Mouse (Mus musculus) embryo, embryonic 10.5 days (tissue): ENCODE measurements around the gene Gm525.

Experiments
- DNase-seq: peaks from one replicate; pipeline ENCODE4 v3.0.0-alpha.2; 2015; ENCODE audit warnings: low spot score

Gene Gm525

DNA sequence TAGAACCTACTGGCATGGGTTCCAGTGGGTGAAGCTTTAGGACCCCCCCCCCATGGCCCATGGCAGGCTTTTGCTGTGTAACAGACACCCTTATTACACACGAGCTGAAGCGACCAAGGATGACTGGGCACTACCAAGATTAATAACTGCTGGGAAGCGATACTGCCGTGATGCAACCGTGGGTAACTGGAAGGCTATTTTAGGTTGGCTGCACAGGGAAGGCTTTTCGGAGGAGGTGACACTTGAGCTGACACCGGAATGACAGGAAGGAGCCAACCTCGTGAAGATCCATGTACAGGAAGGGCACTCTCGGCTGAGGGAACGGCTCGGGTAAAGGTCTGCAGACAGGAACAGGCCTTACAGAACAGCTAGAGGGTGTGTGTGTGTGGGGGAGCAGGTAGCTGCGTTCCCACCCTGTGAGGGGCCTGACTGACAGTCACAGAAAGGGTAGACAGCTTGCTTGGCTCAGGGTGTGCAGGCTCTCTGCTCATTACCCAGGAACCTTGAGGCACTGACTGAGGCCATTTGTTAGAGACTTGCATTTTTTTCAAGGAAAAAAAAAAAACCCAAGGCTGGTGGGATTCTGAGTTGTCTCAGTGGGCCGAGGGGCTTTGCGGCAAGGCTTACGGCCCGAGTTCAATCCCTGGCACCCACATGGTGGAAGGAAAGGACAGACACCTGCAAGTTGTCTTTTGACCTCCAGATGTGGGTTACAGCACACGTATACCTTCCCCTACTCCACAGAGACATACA lies 24.6 kb downstream of the Gm525 start:
- no peak for DNase-seq

DNA sequence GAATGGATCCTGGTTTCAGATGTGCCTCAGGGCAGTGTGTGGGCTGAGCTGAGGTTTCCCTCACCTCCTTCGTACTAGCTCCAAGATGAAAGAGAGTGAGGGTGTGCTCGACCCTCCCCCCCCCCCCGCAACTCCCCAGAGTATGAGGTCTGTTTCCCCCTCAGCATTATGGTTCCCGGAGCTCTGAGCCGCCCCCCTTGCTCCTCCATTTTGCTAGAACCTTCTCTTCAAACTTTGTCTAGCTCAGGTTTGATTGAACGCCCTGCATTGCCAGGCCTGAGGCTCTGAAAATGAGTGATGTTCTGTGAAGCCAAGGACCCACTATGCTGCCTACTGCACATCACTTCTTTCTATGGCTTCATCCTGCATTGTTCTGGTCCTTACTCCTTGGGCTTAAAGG lies 25.3 kb downstream of the Gm525 start:
- no peak for DNase-seq

DNA sequence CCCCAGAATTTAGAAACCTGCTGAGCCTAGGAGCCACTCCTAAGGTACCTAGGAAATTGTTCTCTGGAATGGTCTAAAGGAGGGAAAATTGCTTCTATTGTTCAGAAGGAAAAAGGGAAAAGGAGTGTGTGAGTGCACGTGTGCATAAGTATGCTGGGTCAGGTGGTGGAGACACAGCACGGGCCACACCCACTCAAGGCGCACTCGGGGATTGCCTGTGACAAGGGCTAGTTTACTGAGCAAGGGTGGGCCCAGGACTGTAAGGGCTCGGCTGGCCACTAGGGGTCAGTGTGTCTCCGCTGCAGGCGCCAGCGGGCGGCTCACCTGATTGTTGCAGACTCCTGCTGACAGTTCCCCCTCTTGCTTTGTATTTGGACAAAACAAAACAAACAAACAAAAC lies 26.8 kb downstream of the Gm525 start:
- DNase-seq = peak; percentile 82

DNA sequence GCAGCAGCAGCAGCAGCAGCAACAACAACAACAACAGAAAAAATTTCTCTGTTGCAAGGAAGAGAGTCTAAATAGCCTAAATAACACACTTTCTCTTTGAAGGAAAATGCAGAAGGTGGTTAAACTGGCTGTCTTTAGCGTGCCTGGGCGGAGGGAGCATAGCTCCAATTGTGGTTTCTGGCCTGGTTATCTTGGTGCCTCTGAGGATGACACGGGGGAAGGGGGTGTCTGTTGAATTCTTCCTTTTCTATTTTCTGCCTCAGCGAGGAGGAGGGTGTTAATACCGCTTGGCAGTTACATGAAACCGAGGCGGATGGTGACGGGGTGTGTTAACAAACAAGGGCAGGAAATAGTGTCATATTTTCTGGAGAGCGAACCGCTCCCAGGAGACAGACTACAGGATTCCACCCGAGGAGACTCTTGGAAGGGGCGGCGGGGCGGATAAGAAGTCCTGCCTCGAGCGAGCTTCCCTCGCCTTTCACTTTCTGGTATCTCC lies 27.2 kb downstream of the Gm525 start:
- peak; percentile 24 for DNase-seq

DNA sequence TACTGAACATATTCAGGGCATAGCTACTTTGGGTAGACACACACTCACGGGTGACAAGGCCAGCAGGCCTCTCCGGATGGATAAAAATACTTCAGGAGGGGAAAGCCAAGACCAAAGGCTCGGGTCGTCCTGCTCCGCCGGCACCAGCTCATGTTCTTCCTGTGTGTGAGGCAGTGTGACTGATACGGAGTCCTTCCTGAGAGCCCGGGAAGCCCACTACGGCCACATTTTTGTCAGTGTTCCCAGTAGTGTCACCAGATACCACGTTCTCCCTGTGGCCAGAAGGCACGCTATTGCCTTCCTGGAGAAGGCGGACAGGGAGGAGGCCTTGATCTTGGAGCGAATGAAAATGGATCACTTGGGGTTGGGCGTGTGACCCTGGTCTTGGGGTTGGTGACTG lies 29.5 kb downstream of the Gm525 start:
- DNase-seq = no peak

DNA sequence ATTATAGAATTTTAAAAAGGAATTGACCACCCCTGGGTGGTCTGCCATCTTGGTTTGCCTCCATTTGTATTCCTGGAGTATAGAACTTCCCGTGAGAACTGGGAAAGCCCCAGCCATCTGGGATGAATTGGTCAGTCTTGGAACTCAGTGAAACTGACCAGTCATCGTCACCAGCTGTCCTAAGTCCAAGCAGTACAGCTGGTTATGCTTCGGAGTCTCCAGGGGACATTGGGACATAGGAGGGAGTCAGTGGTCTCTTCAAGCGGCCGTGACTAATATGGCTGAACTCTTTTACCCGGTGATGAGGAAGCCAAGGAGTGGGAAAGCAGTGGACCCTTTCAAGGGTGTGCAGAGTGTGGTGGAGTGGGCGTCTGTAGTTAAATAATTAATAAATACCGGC lies 31.6 kb downstream of the Gm525 start:
- DNase-seq = no peak

DNA sequence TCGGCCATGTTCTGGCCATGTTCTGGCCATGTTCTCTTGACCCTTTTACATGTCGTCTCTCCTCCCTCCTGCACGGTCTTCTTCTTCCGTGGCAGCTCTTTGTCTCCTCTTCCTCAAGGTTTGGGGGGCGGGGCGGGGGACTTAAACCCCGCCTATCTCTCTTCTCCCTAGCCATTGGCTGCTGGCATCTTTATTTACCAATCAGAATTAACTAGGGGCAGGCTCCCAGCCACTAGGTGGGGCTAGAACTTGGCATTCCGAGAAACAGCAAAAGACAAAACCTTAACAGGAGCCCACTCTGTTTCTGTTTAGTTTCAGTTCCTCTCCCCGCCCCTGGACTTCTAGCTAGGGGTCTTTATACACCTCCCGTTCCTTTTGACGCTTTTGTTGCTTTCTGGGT lies 32.2 kb downstream of the Gm525 start:
- no peak for DNase-seq

DNA sequence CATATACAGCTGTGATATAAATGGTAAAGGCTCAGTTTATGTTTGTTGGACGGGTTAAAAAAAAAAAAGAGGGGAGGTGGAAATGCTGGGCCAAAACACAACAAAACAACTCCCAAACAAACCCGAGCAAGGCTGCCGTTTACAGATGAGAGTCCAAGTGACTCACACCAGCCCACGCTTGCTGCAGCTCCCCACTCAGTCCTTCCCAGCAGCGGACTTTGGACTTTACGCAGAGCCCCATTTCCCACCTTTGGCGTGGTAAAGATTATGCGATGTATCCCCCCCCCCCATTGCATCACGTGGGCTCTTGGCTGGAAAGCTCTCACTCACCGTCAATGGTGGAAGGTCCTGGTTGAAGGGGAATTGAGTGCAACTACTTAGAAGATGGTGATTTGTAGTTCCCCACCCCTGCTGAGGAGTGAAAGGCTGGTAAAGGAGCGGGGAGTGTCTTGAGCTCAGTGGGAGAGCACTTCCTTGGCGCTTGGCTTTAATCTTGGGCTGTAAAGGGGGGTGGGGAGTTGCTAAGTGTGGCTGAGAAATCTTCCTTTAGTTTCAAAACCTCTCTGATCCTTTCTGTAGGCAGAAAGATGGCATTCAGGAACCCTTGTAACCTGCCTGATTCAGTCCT lies 33.7 kb downstream of the Gm525 start:
- DNase-seq = no peak

DNA sequence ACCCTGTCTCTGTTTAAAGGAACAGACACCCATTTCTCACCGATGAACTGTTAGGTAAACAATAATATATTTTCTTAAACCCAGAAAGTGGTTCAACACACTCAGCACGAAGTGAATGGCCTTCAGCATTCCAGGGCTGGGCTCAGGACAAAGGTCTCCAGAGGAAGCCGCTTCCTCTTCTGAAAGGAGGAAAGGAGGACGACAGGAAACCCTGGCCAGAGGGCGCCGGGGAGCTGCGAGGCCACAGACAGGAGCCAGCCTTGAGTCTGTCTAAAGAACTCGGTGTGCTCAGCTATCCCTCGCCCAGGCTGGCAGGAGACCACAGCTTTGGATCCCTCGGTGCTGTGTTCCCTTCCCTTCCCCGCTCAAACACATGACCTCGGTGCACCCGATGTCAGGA lies 50.8 kb downstream of the Gm525 start:
- peak; percentile 62 for DNase-seq

DNA sequence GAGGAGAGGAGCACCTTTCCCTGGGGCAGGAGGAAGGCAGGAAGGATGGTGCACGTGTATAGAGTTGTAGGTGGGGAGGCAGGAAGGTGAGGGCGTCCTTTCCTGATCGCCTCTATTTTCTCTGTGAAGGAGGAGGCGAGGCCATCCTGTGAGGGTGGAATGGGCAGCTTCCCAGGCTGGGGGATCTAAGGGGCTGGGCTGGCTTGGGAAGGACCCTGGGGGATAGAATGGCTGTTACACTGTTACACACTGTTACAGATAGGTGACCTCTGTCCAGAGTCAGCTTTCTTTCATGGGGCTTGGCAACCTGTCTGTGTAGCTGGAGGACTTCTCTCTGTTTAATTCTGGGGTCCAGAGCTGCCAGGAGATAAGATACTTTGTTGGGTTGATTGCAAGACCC lies 57.2 kb downstream of the Gm525 start:
- DNase-seq = no peak

DNA sequence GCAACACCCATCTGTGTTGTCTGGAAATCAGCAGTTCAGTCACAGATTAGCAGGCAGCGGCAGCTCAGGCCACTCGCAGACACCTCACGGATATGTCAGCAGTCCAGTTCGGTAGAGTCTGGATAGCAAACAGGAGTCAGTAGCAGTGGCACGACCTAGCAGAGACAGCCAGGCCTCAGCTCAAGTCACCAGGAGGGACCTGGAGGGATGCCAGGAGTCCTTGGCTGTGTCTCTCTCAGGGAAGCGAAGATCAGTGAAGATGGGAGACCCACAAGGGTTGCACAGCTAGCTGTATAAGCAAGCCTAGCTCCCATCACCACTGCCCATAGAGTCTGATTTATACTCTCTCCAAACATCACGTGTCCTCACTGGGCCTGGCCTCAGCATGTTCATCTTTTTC lies 58.8 kb downstream of the Gm525 start:
- DNase-seq = no peak

DNA sequence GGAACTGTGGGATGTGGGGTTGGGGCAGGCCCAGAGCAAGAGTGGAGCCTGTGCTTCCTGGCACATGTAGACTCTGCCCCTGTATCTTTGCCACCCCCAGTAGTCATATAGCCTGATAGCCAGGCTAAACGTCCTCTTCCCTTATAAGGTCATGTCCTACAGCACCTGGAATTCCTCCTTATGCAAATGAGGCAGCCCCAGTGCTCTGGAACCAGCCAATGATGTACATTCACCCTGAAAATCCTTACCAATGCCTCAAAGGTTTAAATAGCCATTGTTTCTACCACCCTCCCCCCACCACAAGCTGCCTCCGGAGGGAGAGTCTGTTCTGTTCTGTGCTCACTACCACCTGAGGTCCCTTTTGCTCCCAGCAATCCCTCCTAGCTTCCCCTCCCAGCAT lies 60.6 kb downstream of the Gm525 start:
- no peak for DNase-seq

DNA sequence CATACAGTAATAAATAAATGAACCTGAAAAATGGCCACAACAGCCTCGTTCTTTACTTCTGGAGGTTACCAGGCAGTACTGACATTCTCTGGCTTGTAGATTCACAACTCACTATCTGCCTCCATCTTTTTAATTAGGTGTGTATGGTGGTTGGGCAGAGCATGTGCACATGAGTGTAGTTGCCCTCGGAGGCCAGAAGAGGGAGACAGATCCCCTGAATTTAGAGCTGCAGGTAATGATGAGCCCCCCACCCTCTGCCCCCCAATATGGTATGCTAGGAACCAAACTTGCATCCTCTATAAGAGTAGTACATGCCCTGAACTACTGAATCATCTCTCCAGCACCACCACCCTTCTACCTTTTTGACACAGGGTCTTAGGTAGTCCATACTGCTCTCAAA lies 64.3 kb downstream of the Gm525 start:
- DNase-seq = no peak
